Mouse (Mus musculus) MEL (cell line): ENCODE measurements around the gene Fnbp1l.

Experiments
- EP300 ChIP-seq, 2 experiments: IDR thresholded peaks; 2 replicates each; pipeline ENCODE4 v1.6.1; 2011; ENCODE audit warnings: improper control_type of control experiment in 2 of 2, low read length in 2 of 2, low read depth in 1 of 2, mild to moderate bottlenecking in 1 of 2
- GATA1 ChIP-seq: IDR thresholded peaks from 2 replicates; pipeline ENCODE4 v1.6.1; 2011; ENCODE audit warnings: low read depth, low read length, improper control_type of control experiment
- POLR2AphosphoS5 ChIP-seq: IDR thresholded peaks from 2 replicates; pipeline ENCODE4 v1.6.1; 2012; ENCODE audit warnings: low read depth, borderline replicate concordance, mild to moderate bottlenecking, inconsistent platforms, low read length, moderate library complexity, mixed read lengths
- RAD21 ChIP-seq: IDR thresholded peaks from 2 replicates; pipeline ENCODE4 v1.6.1; 2011; ENCODE audit warnings: mild to moderate bottlenecking, low read depth, low read length, improper control_type of control experiment

DNA sequence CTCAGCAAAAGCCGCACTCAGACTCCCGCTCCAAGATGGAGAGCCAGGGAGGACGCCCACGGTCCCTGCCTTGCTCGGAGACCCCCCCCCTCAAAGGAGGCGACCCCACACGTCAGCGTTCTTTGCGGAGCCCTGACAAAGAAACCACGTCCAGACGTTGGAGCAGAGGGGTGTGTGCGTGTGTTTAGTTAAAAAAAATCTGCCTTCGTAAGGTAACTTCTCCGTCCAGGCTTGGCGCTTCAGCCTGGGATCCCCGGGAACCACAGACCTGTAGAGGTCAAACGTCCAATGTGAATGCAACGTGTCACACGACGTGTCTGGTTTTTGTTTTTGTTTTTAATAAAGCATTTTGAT lies 393 bp upstream of the Fnbp1l start:
- TF ChIP-seq RAD21 (no peak), EP300 (IDR thresholded peaks at IDR 0.05; ENCODE audit: low read depth in 1 of 2, low read length in 2 of 2) (no peak), POLR2AphosphoS5 (no peak), GATA1 (no peak)
